Mouse (Mus musculus) ZHBTc4 (cell line): ENCODE measurements around the gene Ssc5d.
A peak's percentile ranks its signal among the peaks of the same experiment; 100 is the strongest.
"Not testable (repeated sequence)": the region's sequence is repeated elsewhere in the genome, so short reads cannot be mapped to it uniquely, and the experiment has no call there.

Experiments used
- DNase-seq: peaks from one replicate; pipeline ENCODE4 v3.0.0-alpha.2; 2011; ENCODE audit warnings: low read depth, low spot score

The Ssc5d gene

DNA sequence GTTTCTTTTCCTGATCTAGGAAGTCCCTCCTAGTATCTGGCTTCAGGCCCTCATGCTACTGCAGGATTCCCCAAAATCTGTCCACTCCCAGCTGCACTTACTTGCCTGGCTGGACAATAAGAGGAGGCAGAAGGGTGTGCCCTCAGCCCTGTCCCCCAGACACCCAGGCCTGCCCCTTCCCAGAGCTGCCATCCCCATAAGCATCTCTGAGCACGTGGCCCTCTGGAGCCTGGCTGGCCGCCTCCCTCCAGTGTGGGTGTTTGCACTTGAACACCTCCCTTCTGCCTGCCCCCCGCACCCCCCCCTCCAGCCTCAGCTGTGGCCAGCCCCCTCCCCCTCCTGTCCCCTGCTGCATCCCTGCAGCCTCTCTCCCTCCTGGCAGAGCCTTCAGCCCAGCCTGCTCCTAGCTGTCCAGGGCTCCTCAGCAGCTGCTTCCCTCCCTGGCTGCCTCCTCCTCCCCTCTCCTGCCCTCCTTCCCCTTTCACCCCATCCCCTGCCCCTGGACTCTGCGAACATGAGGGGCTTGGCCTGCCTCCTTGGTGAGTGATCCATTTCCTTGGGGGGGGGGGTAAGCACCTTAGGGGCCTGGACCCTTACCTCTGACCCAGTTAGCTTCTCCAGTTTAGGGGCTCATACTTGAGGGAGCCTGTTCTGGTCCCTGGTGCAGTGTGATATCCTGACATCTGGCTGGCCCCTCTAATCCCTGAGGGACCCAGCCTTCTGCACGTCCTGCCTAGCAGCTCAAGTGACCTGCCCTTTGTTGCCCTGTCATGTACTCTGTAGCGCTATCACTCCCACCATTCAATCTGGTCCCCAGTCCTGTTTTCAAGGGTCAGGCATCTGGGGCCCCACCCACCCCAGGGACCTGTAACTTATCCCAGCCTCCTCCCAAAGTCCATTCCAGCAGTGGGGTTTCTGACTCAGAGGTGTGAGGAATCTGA, at the start of gene Ssc5d:
TSS of gene Ssc5d (plus strand) at position 345 of the 941 bp plus-strand sequence.
- no peak for DNase-seq

DNA sequence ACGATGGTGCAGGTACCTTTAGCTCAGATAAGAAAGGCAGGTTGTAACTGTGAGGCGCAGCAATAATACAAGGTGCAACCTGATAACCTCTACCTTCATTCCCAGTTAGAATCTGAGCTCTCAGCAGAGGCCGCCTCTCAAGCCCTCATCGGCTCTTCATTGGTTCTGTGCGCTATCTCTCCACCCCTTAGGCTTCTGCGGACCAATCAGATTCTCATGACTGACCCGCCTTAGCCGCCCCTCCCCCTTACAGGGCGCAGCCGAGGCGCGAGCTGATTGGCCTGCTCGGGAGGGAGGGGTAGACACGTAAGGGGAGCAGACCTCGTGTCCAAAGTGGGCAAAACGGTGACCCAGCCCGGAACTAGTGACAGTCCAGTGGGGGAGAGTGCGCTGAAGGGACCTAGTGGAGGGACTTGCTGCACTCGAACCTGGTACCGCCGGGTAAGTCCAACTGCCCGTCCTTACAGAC, 48.8 kb upstream of the Ssc5d start, which contains the start of gene Isoc2a:
TSS of gene Isoc2a (plus strand) at position 401 of the 469 bp plus-strand sequence.
- DNase-seq = peak; percentile 97

DNA sequence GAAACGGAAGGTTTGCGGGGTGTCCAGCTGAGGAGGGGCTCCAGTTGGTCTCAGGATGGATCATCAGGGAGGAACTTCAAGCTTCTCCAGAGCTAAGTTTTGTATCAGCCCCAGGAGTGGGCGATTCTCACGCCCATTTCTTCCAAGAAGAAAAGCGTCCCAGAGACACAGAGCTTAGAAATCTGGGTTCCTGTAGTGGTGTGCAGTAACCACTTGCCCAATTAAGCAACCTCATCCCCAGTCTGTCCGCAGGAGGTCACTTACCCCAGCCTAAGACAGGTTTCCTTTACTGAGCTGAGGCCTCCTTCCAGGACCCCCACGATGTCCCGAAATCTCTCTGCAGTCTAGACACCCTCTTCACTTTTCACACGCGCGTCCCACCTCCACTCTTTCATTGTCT, 48.4 kb upstream of the Ssc5d start:
- DNase-seq = no peak

DNA sequence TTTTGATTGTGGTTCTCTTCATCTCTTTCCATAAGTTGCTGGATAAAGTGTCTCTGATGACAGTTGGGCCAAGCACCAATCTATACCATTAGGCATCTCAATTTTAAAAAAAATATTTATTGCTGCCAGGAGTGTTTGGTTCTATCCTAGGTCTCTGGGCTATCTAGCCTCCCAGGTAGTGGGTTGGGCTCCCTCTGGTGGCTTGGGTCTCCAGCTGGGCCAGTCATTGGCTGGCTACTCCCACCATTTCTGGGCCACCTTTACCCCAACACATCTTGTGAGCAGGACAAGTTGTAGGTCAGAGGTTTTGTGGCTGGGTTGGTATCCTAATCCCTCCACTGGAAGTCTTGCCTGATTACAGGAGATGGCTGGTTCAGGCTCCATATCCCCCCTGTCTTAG, 47.4 kb upstream of the Ssc5d start:
- no peak for DNase-seq

DNA sequence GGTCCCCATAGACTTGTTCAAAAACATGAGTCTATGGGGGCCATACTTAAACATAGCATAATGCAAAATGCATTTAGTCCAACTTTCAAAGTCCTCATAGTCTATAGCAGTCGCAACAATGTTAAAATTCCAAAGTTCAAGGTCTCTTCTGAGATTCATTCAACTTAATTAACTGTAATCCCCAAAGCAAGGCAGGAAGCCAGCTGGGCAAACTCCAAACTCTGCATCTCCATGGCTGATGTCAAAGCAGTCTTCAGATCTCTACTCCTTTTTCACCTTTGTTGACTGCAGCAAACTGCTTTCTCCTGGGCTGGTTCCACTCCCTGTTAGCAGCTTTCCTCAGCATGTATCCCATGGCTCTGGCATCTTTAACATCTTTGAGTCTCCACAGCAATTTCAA, 46.5 kb upstream of the Ssc5d start:
- DNase-seq = not testable (repeated sequence)

DNA sequence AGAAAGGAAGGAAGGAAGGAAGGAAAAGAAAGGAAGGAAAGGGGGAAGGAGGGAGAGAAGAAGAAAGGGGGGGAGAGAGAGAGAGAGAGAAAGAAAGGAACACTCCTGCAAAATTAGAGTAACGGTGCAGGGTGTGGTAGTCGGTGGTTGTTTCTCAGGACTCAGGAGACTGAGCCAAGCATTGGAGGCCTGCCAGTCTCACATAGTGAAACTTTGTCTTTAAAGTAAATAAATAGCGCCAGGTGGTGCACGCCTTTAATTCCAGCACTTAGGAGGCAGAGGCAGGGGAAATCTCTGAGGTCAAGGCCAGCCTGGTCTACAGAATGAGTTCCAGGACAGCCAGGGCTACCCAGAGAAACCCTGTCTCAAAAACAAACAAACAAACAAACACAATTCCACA, 38.9 kb upstream of the Ssc5d start:
- no peak for DNase-seq

DNA sequence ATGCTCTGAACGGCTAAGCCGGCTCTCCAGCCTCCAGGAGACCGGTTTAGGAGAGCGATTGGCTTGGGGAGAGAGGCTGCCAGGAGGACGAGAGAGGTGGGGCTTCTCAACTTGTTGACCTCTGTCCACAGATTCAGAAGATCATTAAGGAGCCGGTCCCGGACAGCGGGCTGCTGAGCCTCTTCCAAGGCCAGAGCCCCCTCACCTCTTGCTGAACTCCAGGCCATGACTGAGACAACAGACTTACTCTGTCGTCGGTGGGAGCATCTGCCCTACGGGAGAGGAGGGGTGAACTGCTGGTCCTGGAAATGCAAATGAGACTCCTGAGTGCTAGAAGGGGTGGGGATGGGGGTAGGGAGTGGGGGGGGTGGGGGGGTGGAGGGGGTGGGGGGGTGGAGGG, 30.4 kb upstream of the Ssc5d start:
- DNase-seq = peak; percentile 73

DNA sequence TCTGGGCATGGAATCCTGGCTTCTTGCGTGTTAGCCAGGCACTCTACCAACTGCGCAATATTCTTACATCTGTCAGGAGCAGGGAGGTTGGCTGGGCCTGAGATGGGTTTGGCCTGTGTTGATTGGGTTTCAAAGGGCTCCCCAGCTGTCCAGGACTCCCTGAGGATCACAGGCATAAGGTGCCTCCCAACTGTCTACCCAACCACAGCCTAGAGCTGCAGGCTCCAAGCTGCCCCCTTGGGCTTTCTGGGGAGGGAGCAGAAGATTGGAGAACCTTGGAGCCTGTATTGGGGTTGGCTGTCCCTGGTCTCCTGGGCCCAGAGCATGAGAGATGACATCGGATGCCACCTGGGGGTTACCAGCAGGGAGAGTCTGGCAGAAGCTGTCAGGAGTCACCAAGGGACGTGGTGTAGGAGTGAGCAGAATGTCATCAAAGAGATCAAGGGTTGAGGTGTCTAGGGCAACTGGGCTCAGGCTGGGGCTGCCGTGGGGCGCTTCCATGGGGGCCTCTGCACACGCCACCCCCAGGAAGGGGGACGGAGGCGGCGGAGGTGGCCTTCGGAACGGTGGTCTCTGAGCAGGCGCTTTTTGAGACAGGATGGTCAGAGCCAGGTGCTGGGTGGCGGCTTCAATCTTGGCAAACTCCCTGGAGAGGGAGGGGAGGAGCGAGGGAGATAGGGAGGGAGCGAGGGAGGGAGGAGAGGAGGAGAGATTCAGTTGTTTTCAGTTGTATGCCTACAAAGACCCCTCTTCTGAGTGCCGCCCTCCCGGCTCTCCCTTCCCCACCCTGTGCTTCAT, 26.5 kb upstream of the Ssc5d start:
- no peak for DNase-seq

DNA sequence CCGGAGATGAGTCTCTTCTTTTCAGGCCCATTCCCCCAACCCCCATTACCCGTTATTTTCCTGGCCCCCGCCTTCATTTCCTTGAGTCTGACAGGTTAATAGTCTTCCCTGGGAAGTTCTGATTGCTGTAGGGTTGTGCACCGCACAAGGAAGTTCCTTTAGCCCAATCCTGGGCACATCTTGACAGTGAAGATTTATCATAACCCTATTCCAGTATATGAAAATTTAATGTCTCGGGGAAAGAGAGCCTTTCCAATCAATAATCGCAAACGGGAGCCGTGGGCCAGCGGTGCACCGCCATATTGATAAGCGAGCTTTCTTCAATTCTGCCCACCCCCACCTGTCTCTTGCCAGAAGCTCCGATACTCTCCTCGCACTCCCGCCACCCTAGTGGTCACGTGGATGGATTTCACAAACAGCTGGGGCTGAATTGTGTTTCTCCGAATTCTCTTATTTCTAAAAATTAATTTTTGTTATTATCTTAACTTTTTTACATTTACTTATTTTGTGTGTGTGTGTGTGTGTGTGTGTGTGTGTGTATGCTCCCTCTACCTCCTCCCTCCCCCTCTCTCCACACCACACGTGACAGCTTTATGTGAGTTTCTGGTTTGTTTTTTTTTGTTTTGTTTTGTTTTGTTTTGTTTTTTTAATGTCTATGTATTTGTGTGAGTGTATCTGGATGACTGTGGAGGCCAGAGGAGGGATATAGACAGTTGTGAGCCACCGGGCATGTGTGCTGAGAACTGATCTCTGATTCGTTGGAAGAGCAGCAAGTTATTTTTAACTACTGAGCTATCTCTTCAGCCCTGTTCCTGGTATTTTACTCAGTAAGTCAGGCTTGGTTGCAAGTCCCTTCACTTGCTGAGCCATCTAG, 25.7 kb upstream of the Ssc5d start:
- DNase-seq = no peak

DNA sequence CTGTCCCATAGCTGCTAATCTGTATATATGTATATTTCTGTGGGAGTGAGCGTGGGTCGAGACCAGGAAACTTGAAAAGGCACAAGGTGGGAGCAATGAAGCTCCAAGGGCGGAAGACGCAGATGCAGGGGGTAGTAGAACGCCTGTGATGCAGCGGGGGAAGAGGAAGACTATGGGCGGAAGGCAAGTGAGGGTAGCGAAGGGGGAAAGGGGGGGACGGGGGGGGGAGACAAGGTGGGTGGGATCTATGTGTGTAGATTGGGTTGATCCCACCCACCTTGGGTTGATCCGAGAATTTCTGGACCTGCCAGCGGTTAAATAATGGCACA, 25.1 kb upstream of the Ssc5d start:
- DNase-seq = no peak

DNA sequence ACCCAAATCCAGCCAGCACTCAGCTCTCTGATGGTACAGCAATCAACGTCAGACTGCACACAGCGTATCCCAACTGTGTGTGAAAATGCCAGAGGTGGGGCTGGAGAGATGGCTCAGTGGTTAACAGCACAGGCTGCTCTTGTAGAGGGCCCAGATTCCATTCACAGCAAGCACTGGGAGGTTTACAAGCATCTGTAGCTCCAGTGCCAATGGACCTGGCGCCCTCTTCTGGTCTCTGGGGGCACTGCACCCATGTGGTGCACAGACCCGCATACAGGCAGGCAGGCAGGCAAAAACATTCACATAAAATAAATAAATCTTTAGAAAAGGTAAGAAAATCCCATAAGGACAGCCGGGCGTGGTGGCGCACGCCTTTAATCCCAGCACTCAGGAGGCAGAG, 24.4 kb upstream of the Ssc5d start:
- DNase-seq = peak; percentile 94

DNA sequence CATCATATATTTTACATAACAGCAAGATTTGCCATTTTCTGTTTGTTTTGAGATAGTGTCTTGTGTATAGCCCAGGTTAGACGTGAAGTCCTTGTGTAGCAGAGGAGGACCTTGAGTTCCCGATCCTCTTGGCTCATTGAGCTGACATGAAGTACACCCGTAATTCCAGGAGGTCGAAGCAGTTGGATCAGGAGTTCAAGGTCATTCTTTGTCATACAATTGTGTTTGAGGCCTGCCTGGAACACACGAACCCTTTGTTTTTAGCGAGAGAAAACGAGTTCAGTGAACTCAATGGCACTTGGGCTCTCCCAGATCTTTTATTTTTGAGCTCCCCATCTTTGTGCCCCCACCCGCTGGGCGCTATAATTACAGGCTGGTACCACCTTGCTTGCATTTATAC, 23.2 kb upstream of the Ssc5d start:
- DNase-seq = peak; percentile 88

DNA sequence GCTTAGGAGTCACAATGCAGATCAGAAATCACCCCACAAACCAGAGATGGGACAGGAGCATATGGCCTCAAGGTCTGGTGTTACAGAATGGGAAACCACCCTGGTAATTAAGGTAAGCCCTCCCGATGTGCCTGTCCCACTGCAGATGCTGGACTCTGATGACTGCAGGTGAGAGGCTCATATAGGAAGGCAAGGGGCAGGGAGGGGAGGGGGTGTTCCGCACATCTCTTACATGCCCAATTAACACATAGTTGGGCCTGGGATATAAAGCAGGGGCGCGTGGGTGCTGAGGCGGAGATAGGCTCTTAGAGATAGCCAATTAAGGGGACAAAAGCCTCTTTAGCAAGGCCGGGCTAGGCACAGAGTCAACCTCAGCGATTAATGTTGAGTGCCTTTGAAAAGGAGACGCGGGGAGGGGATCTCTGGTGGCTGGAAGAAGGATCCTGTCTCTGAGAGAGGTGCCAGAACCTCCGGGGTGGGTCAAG, 19.1 kb upstream of the Ssc5d start, which contains the start of gene Gm36210:
TSS of gene Gm36210 (minus strand) at position 51 of the 485 bp plus-strand sequence.
- DNase-seq = no peak

DNA sequence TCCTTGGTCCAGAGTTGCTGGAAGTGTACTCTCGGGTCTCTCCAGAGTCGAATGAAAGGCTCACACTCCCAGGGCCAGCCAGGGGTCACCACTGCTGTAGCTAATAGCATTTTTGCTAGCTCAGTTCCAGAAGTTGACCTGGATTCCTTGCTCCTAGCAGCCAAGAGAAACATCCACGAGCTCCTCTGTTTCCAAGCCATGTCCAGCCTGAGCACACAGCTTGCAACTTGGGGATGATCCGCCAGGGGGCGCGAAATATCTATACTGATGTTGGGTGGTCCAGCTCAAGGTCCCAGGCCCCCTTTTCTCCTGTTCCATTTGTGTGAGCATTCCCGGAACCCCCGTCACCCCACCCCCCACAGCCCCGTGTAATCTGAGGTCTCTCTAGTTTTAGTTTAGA, 14.0 kb upstream of the Ssc5d start:
- DNase-seq = peak; percentile 81

DNA sequence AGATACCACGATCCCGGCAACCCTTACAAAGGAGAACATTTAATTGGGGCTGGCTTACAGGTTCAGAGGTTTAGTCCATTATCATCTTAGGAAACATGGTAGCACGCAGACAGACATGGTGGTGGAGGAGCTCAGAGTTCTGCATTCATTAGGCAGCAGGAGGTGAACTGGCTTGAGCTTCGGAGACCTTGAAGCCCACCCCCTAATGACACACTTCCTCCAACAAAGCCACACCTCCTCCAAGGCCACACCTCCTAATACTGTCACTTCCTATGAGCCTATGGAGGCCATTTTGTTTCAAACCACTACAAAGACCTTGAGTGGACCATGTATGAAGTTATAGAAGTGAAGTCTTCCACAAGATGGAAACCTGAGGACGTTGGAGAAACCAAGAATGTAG, 13.3 kb upstream of the Ssc5d start:
- DNase-seq = peak; percentile 97

DNA sequence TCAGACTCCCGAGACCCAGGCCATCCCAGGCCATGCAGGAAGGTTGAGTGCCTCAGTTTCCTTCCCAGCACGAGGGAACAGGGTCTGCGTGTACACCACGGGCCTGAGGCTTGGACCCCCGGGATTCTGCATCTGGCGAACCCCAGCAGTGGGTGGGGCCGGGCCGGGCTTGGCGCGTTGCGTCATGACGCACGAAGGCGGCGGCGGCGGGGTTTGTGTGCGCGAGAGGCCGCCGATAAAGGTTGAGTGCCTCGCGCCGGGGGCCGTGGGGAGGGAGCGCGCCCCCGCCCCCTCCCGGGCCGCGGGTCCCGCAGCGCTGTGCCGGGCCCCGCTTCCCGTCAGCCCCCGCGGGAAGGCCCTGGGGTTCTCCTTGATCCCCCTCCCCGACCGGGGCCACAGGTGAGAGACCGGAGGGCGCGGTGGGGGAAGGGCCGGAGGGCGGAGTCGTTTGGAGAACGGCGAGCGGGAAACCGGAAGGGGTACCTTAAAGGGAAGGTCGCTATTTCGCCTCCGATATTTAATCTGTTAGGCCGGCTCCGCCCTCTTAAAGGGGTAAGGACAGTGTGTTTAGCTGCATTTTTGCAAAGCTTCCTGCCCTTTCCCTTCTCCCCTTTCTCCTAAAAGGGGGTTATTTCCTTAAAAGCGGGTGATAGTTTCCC, 10.4 kb upstream of the Ssc5d start, which contains the start of gene Zfp628:
TSS of gene Zfp628 (plus strand) at position 211 of the 659 bp plus-strand sequence.
- peak; percentile 93 for DNase-seq

DNA sequence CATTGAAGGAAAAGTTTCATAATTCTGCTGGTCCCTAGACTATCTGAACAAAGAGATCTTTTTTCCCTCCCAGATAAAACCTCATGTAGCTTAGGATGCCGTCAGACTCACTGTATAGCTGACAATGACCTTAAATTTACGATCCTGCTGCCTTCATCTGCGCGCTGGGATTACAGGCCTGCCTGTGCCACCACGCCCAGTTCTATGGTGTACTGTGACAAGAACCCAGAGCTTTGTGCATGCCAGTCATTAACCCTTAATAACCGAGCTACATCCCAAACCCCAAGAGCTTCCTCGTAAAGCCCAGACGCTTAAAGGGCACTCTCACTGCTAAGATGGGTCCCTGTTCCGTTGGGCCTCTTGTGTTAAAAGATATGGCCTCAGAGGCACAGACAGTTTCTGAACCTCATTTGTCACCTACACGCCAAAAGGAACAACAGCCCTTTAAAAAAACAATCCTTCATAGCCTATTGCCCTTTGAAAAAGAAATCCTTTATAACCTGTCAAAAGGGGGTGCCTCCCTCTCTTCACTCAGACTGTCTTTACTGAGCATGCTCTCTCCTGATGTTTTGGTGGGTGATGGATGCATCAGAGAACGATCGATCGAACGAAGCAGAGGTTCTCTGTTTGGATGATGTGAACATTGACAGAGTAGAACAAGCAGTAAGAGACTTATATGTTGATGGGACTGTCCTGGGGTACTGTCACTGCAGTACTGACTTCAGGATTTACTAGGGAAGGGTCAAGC, 9.7 kb upstream of the Ssc5d start:
- DNase-seq = no peak

DNA sequence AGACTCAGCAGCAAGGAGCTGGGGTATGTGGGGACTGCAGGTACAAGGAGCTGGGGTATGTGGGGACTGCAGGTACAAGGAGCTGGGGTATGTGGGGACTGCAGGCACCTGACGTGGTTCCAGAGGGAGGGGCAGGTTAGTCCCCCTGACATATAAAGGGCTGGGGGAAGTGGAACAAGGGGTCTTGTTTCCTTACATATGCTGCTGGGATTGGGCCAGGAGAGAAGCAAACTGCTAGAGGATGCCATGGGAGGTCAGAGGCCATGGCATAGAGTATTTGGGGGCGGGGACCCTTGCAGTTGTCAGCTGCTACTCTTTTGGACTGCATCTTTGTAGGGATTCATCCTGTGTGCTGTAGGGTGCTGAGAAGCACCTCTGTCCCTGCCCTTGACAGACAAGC, 8.1 kb upstream of the Ssc5d start:
- DNase-seq = no peak

DNA sequence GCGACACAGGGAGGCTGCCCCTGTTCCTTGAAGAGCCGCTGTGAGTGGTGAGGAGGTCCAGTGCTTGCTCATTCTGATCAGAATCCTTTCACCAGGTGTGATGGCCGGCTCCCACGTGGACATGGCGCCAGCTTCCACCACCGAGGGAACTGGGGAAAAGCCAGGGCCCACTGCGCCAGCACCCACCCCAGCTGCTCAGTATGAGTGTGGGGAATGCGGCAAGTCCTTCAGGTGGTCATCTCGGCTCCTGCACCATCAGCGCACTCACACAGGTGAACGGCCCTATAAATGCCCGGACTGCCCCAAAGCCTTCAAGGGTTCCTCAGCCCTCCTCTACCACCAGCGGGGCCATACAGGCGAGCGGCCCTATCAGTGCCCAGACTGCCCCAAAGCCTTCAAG, 6.9 kb upstream of the Ssc5d start:
- no peak for DNase-seq

DNA sequence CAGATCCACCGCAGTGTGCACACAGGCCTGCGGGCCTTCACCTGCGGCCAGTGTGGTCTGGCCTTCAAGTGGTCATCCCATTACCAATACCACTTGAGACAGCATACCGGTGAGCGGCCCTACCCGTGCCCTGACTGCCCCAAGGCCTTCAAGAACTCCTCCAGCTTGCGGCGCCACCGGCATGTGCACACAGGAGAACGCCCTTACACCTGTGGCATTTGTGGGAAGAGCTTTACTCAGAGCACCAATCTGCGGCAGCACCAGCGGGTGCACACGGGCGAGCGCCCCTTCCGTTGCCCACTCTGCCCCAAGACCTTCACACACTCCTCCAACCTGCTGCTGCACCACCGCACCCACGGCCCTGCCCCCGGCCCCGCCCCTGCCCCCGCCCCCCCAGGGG, 6.5 kb upstream of the Ssc5d start:
- DNase-seq = no peak
